Mouse (Mus musculus) testis, postnatal 14 days (tissue): ENCODE data around the gene Ambra1.

ENCODE experiments used
- DNase-seq: peaks from one replicate; pipeline ENCODE4 v3.0.0; 2021; ENCODE audit warnings: low spot score

Gene Ambra1

DNA sequence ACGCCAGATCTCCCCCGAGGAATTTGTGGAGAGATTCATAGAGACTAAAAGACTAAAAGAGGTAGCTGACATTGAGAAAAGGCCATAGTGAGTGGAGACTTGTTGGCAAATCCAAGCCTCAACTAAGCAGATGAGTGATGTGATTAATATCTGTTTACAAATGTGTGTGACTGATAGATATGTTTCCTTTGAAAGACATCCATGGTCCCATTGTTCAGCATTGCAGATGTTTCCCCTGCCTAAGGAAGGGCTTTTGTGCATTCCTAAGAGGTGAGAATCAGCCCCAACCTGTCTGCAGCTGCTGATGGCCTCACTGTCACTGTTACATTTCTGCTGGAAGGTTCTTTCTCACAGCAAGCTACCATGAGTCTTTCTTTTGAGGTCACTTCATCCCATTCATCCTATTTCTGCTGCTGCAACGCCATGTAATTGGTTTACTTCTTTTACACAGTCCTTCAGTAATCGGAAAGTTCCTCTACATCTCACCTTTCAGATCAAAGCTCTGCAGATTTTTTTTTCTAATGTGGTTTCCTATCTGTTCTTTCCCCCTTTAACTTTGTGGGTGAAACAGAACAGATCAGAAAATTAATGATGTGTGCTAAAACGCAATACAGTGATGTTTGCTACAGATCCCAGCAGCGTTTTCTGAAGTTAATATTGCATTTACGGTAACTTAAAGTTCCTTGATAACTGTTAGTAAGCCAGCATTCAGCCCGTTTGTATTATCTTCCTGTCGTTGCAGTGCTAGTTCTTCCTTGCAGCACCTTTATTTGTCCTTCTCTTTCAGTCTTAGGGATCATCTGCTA lies 146.3 kb downstream of the Ambra1 start:
- no peak for DNase-seq

DNA sequence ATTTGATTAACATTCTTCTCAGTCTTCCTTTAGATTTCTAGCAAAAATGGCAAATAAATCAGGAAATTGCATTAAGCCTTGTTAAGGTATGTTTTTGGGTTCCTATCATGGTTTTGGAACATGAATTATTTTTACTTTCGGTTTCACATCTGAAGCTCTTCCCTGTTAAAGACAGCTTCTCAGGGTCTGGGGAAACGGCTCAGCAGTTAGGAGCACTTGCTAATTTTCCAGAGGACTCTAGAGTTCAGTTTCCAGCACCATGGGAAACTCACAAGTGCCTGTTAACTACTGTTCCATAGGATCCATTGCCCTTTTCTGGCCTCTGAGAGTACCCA lies 146.8 kb downstream of the Ambra1 start:
- DNase-seq = no peak

DNA sequence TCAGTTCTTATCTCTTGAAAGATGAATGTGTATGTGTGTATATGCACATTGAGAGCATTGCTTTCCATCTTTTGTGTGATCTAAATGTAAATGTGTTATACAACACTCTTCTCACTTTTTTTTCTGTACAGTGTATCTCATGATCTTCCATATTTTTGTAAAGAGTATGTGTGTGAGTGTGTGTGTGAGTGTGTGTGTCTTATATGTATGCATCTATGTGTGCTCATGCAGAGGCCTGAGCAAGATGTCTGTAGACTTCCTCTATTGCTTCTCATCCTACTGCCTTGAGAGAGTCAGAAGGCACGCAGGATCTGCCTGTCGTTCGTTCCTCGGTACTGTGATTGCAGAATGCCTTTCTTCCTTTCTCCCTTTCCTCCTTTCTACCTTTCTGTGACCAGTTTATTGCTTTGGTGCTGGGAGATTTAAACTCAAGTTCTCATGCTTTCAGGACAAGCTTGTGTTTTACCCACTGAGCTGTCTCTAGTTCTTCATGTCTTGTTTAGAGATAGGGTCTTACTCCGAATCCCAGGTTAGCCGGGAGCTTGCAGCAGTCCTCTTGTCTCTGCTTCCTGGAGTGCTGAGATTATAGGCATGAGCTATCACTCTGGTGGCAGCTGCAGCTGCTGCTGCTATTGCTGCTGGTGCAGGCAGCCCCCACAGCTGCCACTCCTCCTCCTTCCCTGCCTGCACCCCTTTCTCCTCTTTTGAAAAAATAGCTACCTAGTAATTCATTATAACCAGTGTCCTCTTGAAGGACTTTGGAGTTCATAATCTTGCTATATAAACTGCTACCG lies 148.7 kb downstream of the Ambra1 start:
- no peak for DNase-seq

DNA sequence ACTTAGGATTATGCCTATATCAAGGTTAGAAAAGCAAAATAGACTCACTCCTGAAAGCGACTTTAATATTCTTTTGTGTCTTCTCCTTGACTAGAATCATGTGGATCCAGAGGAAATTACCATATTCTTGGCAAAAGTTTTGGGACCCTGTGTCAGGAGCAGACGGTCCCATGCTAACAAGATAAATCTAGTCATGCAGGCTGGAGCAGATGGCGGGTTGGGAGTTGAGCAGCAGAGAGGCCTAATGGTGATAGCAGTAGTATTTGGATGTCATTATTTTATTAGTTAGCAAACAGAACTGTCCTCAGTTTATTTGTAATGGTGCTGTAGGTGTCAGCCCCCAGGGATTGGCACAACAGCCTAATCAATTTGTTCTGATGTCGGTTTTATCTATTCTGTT lies 154.0 kb downstream of the Ambra1 start:
- no peak for DNase-seq

DNA sequence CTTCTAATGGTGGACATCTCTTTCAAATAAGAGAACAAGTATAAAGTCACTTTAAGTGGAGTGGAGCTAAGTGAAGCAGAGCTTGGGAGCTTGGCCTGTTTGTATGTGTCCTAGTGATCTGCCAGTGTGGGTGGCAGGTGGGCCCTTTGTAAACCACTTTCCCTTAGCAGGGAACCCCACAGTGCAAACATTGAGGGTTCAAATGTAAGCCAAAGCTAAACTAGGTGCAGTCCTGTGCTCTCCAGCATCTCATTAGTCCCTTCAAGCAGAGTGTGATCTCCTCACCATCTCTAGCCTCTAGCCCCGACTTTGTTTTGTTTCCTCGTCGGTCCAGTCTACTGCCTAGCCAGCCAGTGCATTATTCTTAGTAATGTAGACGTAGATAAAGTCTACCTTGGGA lies 154.7 kb downstream of the Ambra1 start:
- no peak for DNase-seq

DNA sequence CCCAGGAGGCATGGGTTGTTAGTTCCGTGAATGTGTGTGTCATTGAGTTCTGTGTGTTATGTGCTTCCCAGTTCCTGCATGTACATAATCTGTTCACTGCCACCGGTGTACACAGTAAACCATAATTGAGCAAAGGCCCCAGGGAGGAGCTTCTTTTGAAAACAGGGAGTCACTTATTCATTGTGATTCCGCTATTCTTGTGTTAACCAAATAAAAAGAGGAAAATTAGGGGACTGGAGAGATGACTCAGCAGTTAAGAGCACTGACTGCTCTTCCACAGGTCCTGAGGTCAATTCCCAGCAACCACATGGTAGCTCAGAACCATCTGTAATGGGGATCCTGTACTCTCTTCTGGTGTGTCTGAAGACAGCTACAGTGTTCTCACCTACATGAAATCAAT lies 164.8 kb downstream of the Ambra1 start:
- DNase-seq = no peak

DNA sequence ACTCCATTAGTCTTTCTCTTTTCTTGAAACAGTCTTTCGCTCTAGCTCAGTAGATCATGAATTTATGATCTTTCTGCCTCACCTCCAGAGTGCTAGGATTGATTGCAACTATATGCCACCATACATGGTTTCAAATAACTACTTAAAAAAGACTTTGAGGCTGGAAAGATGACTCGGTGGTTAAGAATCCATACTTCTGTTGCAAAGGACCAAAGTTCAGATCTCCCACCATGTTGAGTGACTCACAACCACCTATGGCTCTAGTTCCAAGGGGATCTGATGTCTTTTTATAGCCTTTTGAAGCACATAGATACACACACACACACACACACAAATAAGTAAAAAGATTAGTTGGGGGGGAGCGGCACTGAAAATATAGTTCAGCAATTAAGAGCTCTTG lies 165.5 kb downstream of the Ambra1 start:
- DNase-seq = no peak

DNA sequence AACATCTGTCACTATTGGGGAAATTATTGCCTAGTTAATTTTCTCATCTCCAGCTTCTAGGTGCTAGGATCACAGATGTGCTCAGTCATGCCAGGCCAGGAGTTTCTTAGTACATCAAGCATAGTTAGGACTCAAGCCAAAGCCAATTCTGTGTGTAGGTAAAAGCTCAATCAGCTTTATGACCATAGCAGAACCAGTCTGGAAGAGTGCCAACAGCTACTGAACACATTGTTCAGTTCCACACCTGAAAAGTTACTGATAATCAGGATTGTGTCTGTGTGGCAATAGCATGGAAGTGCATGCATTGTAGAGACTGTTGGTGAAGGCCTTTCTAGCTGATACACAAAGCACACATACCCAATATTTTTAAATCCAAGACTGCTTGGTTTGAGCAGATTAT lies 168.0 kb downstream of the Ambra1 start:
- no peak for DNase-seq

DNA sequence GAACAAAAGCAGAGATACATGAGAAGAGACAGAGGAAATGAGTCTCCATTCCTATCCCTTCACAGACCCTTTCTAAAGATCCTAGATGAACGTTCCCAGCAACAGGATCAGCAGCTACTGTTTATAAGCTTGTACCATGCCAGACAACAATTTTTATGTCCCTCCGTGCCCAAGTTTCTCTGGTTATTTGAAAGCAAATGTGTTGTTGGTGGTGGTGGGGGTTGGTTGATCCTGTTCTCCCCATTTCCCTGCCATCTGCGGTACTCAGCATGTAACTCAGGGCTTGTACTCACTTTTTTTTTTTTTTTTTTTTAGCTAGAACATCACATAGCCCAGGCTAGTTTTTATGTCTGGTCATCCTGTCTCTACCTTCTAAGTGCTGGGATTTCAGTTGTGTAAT lies 169.2 kb downstream of the Ambra1 start:
- no peak for DNase-seq

DNA sequence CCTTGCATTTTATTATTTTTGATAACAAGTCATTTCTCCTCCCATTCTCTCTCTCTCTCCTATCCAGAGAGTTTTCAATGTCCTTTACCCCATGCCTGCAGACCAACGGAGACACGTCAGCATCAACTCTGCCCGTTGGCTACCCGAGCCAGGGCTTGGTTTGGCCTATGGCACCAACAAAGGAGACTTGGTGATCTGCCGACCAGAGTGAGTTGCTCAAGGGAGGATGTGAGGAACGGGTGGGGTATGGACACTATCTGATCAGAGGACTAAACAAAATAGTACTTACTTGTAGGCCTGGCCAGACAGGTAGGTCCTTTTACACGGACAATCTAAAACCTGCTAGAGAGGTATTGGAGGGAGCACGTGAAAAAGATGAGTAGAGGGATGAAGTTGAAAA lies 170.5 kb downstream of the Ambra1 start:
- DNase-seq = no peak

DNA sequence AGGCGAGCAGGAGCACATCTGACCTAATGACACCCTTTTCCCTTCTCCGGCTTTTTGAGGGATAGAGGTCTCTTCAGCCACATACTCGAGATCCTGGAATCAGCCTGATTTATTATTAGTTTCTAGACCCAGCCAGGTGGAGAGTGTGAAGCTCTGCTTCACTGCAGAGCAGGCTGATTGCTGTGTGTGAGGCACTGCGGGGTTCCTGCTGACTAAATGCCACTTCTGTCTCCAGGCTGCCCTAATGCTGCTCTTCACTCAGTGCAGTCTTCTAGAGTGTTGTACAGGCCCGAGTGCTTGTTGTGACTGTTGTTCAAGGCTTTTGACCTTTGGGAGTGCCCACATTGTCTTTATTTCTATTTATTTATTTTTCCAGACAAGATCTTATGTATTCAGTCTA lies 172.4 kb downstream of the Ambra1 start:
- no peak for DNase-seq

DNA sequence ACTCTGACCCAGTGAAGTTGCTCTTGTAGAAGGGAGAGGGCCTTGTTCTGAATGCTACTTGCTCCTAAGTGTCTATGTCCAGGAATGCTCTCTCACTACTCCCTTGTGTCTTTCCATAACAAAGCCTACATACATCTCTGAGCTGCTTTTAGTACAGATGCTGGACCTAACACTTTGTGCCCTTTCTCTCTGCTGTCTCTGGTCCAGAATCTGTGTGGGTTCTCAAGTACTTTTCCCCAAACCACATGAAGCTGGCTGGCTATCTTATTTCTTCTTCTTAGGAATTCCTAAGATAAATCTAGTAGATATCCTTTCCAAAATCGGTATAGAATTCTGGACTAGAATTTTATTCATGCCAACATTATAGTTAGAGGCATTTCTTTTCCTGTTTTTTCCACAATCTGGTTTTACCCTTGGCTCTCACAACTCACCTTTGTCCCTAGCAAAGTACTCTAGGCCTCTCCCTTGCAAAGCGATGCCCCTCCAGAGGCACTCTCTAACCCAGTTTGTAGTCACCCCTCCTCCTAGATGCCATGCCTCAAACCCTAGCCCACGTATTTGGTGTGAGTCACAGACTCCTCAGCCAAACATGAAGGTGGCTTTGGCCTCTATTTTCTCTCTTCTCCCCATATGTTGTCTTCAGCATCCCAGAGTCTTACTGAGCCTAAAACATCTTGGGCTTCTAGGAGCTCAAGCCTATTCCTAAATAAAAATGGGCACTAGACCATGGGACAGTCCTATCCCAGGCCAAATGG lies 173.4 kb downstream of the Ambra1 start:
- DNase-seq = no peak

DNA sequence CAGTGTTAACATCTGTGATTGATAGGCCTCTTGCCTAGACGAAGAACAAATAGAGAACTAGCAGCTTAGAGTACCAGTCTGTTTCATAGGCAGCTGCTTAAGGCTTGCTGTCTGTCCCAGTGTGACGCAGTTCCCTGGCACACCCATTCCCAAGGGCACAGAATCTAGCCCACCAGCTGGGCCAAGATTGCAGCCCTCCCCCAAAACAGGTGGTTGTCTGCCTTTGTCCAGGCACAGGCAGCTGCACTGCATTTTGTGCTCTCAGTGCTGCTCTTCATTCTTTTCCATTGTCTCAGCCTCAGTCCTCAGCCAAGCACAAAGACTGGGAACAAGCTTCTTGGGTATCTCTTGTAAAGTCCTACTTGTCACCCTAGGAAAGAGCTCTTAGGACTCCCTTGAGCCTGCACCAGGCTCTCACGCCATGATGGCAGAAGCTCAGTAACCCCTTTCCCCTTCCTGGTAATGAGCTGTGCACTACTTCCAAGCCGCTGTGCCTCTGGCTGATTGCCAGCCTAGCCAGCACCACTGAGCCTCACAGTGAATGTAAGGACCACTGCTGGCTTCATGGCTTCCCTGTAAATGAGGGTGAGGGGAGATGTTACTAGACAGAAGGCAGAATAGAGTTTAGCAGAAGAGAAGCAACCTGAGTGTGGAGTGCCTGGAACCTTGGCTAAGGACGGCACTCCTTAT lies 174.8 kb downstream of the Ambra1 start:
- no peak for DNase-seq

DNA sequence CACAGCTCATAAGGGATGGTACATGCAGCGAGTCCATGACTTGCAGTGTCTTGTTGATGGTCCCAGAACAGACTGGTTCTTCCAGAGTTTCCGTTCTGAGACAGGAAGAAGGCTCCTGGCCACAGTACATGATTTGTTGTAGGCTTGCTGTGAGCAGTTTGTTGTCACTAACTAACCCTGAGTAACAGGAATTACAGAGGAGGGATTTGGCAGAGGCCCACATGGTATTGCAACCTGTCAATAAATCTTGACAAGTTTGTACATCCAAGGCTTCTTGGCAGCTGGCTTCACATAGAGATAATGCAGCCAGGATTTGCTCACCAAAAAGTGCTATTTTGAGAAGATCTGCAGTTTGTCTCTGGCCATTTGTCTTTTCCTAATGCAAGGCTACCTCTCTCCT lies 176.2 kb downstream of the Ambra1 start:
- DNase-seq = no peak

DNA sequence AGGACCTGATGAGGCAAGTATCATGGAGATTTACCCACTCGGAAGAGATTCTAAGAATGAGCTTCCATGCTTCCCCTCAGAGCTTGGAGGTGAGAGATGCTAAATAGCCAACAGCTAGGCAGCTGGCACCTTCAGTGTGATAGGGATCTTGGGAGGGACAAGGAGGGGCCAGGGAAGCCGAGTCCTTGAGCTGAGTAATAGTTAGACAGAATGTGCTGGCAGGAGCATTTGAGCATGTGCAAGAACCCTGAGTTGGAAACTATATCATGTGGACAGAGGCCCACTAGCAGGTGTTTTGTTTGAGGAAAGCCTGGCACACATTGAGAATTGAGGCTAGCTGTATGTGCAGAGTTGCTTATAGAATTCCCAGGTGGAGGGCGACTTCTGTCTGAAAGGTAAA lies 182.7 kb downstream of the Ambra1 start:
- no peak for DNase-seq

DNA sequence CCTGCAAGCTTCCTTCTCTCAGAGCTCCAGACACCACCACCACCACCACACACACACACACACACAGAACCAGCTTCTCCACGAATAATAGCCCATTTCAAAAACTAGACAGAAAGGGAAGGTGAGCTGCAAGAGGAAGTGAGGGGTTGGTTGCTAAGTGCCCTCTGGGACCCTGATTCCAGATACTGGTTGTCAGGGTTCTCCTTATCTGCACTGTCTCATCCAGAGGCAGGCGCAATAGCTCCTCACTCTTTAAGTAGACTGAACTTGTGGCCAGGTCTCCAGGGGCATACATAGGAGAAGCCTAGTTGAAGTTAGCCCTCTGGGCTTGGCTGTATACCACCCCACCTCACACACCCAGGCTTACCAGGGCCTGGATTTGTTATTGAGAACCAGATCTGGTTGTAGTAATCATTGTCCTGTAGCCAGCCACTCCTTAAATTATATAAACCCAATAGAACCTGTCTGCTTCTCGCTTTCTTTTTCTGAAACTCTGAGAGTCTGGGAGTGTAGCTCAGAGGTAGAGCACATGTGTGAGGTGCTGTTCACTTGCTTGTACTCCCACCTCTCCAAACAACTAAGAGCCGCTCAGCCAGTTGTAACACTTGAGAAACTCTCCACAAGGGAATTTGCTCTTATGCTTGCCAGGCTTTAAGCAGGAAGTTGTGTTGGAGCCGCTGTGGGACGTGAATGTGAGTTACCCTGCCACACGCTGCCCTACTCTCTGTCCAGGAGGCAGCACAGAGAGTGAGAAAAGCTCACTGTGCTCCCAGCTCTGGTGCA lies 183.6 kb downstream of the Ambra1 start:
- DNase-seq = no peak

DNA sequence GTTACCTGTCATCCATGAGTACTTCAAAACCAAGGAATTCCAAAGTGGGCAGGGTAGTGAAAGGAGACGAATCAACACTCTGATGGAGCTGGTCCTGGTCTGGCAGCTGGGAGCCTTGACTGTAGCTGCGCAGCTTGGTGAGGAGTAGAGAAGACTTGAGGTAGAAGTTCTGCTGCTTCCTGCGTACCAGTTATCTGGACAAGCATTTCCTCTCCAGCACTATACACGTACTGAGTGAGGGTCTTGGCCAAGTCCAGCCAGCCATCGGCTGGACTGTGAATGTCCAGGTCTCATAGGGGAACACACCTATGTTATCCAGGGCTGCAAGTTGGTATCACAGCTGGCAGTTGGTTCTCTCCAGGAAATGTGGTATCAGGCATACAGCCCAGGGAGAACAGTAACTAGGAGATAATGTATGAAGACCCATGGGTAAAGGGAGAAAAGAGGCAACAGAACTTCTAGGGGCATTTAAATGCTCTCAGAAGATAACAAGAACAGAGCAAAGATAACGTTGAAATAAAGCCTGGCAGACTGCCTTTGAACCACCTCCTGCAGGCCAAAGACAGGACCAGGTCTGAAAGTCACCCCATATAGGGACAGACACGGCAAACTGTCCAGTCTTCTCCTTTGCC lies 186.5 kb downstream of the Ambra1 start:
- DNase-seq = no peak

DNA sequence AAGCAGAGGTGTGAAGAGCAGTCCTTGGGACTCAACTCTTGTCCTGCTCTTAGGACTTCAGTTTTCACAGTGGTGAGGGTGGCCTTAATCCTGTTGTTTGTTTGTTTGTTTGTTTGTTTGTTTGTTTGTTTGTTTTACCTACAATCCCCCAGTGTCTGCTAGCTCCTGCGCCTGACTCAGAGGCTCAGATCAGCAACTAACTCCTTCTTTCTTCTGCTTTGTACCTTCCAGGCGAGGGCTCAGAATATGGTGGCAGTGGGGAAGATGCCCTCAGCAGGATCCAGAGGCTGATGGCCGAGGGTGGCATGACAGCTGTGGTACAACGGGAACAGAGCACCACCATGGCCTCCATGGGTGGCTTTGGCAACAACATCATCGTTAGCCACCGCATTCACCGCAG lies 187.2 kb downstream of the Ambra1 start:
- DNase-seq = no peak

DNA sequence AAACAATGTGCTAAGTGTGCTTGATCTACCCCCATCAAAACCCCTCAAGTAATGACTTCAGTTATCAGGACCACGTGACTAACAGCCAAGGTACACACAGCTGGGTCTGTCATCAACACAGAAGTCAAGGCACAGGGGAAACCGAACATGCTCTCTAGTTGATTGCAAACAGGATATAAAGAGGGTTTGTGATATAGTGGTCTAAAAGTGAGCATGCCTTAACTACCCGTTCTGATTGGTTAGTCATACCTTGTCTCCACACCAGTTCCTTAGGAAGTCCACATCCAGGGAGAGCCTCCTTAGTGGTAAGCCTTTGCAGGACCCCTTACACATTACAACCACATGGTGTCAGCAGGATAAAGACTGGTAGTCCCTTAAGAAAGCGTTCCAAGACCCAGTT lies 190.2 kb downstream of the Ambra1 start:
- DNase-seq = no peak

DNA sequence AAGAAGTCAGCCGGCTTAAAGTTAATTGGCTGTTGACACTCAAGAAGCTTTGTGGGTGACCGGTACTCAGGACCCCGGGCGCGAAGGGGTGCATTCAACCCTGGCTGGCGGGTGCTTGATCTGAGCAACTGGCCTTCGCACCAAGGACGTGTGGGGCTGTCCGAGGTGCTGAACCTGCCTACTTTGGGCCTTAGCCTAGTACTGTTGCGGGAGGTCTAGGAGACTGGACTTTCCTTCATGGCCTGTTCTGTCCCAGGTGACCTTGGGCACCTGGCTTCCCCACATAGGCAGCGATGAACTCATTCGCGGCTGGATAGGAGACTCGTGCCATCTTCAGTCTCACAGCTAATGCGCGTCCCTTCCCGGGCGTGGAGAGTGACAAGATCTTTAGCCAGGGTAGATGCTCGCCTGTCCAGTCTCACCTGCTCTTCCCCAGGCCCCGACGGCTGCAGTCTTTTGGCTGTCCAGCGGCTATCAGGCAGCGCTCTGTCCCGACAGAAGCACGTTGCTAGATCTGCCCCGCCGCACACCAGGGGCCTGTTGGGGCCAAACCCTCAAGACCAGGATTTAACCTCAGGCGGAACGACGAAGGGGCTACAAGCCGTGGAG lies 191.4 kb downstream of the Ambra1 start:
- DNase-seq = peak; percentile 74
